Mouse (Mus musculus) liver, embryonic 12.5 days (tissue): ENCODE data around the gene Iqub. TPM values are rescaled to one million over a fixed set of nuclear protein-coding genes. Genes with fewer than 3 reads are reported as not detected.

Experiments used
- ATAC-seq: fragments of 200-750 bp; cut with Nextera tagmentation; 2 replicates; pipeline ENCODE4 v1.8.0; 2017; ENCODE audit warnings: moderate number of reproducible peaks, mild to moderate bottlenecking, moderate library complexity
- H3K27ac ChIP-seq: fragments of 300-500 bp; sonication (generic); 2 replicates; pipeline ENCODE4 v1.5.1; 2016; ENCODE audit warnings: mild to moderate bottlenecking
- H3K27me3 ChIP-seq: fragments of 300-500 bp; sonication (generic); replicated peaks from 2 replicates; pipeline ENCODE4 v1.6.1; 2016; ENCODE audit warnings: mild to moderate bottlenecking, moderate library complexity
- H3K36me3 ChIP-seq: fragments of 300-500 bp; sonication (generic); 2 replicates; pipeline ENCODE4 v1.6.1; 2016; ENCODE audit warnings: mild to moderate bottlenecking, moderate library complexity
- H3K4me1 ChIP-seq: fragments of 300-500 bp; sonication (generic); 2 replicates; pipeline ENCODE4 v1.6.1; 2016
- H3K4me2 ChIP-seq: fragments of 300-500 bp; sonication (generic); 2 replicates; pipeline ENCODE4 v1.6.1; 2016; ENCODE audit warnings: mild to moderate bottlenecking, moderate library complexity
- H3K4me3 ChIP-seq: fragments of 300-500 bp; sonication (generic); 2 replicates; pipeline ENCODE4 v1.5.1; 2016; ENCODE audit warnings: mild to moderate bottlenecking, moderate library complexity
- H3K9ac ChIP-seq: fragments of 300-500 bp; sonication (generic); 2 replicates; pipeline ENCODE4 v1.6.1; 2016; ENCODE audit warnings: mild to moderate bottlenecking, moderate library complexity
- H3K9me3 ChIP-seq: fragments of 300-500 bp; sonication (generic); replicated peaks from 2 replicates; pipeline ENCODE4 v1.6.1; 2016; ENCODE audit warnings: mild to moderate bottlenecking, moderate library complexity
- WGBS: fragments of 180-500 bp; shearing (Covaris S2); methylation state at CpG from one replicate; pipeline ENCODE4 v1.1.7; 2016; ENCODE audit not compliant: insufficient replicate concordance; 5-methylcytosine and 5-hydroxymethylcytosine counted together
- polyA plus RNA-seq: library from polyadenylated mRNA; unstranded; fragments of >200 nt; fragmentation: Nextera tagmentation; extraction: Ambion mirVana; gene quantifications from 2 replicates; pipeline ENCODE4 v1.2.1, GENCODE M21; 2016

Iqub gene
- polyA plus RNA-seq, 1 experiment from 2014 or later: 0.07 TPM

GRCm38 (mm10) chr6:24451026-24451821, 63.6 kb downstream of the Iqub start:
- WGBS: 40% methylated on average over 22 of the region's 22 CpGs
- H3K36me3 ChIP-seq: no peaks in the 10 kb centered on the region
- no peaks in the 10 kb centered on the region for H3K4me1 ChIP-seq
- H3K9me3 ChIP-seq: no peaks in the 10 kb centered on the region
- no peak overlapping the region for H3K4me3 ChIP-seq
- no peak for ATAC-seq
- H3K9ac ChIP-seq: no peak overlapping the region
- no peaks in the 10 kb centered on the region for H3K27me3 ChIP-seq
- no peak overlapping the region for H3K27ac ChIP-seq
- H3K4me2 ChIP-seq: no peak overlapping the region

- Histone ChIP-seq H3K4me1 (no peaks in the 10 kb centered on the region), H3K4me2 (no peak overlapping the region), H3K27ac (no peak overlapping the region), H3K27me3 (no peaks in the 10 kb centered on the region), H3K36me3 (no peaks in the 10 kb centered on the region), H3K9ac (no peak overlapping the region), H3K4me3 (no peak overlapping the region), H3K9me3 (no peaks in the 10 kb centered on the region)
- ATAC-seq: no peak
- WGBS: 74% methylated on average over 6 of the region's 6 CpGs
Measured at GRCm38 (mm10) chr6:24450241-24450640, 64.6 kb downstream of the Iqub start.

GRCm38 (mm10) chr6:24416056-24416455, 98.8 kb downstream of the Iqub start:
- H3K4me2 ChIP-seq: no peak overlapping the region
- H3K4me3 ChIP-seq: no peak overlapping the region
- no peaks in the 10 kb centered on the region for H3K4me1 ChIP-seq
- 76% methylated on average over 11 of the region's 11 CpGs for WGBS
- ATAC-seq: no peak
- H3K27ac ChIP-seq: no peak overlapping the region
- H3K9me3 ChIP-seq: no peaks in the 10 kb centered on the region
- no peak overlapping the region for H3K9ac ChIP-seq
- H3K36me3 ChIP-seq: no peaks in the 10 kb centered on the region
- no peaks in the 10 kb centered on the region for H3K27me3 ChIP-seq

- no peaks in the 10 kb centered on the region for H3K27me3 ChIP-seq
- no peak overlapping the region for H3K27ac ChIP-seq
- H3K9ac ChIP-seq: no peak overlapping the region
- H3K4me1 ChIP-seq: no peaks in the 10 kb centered on the region
- H3K4me2 ChIP-seq: no peak overlapping the region
- ATAC-seq: no peak
- H3K9me3 ChIP-seq: no peaks in the 10 kb centered on the region
- no peak overlapping the region for H3K4me3 ChIP-seq
- H3K36me3 ChIP-seq: no peaks in the 10 kb centered on the region
- 55% methylated on average over 1 of the region's 1 CpGs for WGBS
Measured at GRCm38 (mm10) chr6:24415500-24415899, 99.4 kb downstream of the Iqub start.

- H3K4me1 ChIP-seq: no peaks in the 10 kb centered on the region
- H3K27me3 ChIP-seq: no peaks in the 10 kb centered on the region
- H3K4me3 ChIP-seq: no peak overlapping the region
- H3K9ac ChIP-seq: no peak overlapping the region
- no peak overlapping the region for H3K27ac ChIP-seq
- ATAC-seq: no peak
- H3K36me3 ChIP-seq: no peaks in the 10 kb centered on the region
- no peaks in the 10 kb centered on the region for H3K9me3 ChIP-seq
- 69% methylated on average over 11 of the region's 11 CpGs for WGBS
- H3K4me2 ChIP-seq: no peak overlapping the region
Measured at GRCm38 (mm10) chr6:24408573-24409427, 106.1 kb downstream of the Iqub start.

- Histone ChIP-seq H3K27ac (no peak overlapping the region), H3K4me2 (no peak overlapping the region), H3K9ac (no peak overlapping the region), H3K27me3 (no peaks in the 10 kb centered on the region), H3K4me1 (no peaks in the 10 kb centered on the region), H3K9me3 (no peaks in the 10 kb centered on the region), H3K36me3 (no peaks in the 10 kb centered on the region), H3K4me3 (no peak overlapping the region)
- 49% methylated on average over 3 of the region's 3 CpGs for WGBS
- no peak for ATAC-seq
Measured at GRCm38 (mm10) chr6:24407743-24408142, 107.1 kb downstream of the Iqub start.

- 68% methylated on average over 4 of the region's 4 CpGs for WGBS
- no peaks in the 10 kb centered on the region for H3K4me1 ChIP-seq
- ATAC-seq: no peak
- no peak overlapping the region for H3K27ac ChIP-seq
- no peak overlapping the region for H3K9ac ChIP-seq
- no peaks in the 10 kb centered on the region for H3K36me3 ChIP-seq
- H3K4me3 ChIP-seq: no peak overlapping the region
- H3K9me3 ChIP-seq: no peaks in the 10 kb centered on the region
- no peak overlapping the region for H3K4me2 ChIP-seq
- no peaks in the 10 kb centered on the region for H3K27me3 ChIP-seq
Measured at GRCm38 (mm10) chr6:24397237-24397647, 117.6 kb downstream of the Iqub start.

Other genes with a start within 250 kb of the Iqub start
- gene Ndufa5, start 12.9 kb upstream of the Iqub start, polyA plus RNA-seq: 274 and 277 TPM in 2 replicates
- 0.04 TPM in 1 of 2 replicates, not detected in the other for gene Asb15, start 13.1 kb upstream of the Iqub start, polyA plus RNA-seq
- gene Lmod2, start 82.7 kb upstream of the Iqub start, polyA plus RNA-seq: not detected in 2 replicates
- 27.9 and 30.9 TPM in 2 replicates for gene Wasl, start 149.9 kb upstream of the Iqub start, polyA plus RNA-seq
- not detected in 2 replicates for gene Hyal6, start 218.2 kb upstream of the Iqub start, polyA plus RNA-seq
- not detected in 2 replicates for gene Hyal4, start 233.3 kb upstream of the Iqub start, polyA plus RNA-seq